1 mouse cellular context compared by ENCODE assay signal in the genomic region with DNA sequence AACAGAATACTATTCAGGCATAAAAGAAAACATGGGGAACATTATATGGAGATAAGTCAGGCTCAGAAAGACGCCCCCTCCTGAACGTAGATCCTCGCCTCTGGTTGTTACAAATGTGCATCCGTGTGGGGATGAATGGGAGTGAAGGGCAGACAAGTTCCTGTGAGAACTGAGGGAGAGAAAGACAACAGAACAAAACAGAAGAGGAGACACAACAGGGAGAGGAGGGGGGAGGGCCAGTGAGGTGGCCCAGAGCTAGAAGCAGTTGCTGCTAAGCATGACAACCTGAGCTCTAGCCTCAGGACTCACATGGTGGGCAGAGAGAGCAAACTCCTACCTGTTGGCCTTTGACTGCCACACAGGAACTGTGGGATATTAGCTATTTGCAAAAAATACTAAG.
TF ChIP-seq lines count a peak whose summit lies in the region.

No protein-coding gene starts in this region.

TF ChIP-seq in MEL, 35 proteins besides CTCF, POLR2A, EP300 and RAD21 (continued from another document):
- TF ChIP-seq ETS1 (IDR thresholded peaks at IDR 0.05; ENCODE audit: low read depth, low read length) (no peak), MAFK (IDR thresholded peaks at IDR 0.05; ENCODE audit: borderline replicate concordance, low read depth, low read length) (no peak)
